Mouse (Mus musculus) heart, adult 11 months (tissue): ENCODE measurements around the gene Sugct.

Source experiments
- DNase-seq: peaks from one replicate; pipeline ENCODE4 v3.0.0; 2022

Gene Sugct

GRCm38 (mm10) chr13:17028595-17028994, 666.8 kb downstream of the Sugct start:
- DNase-seq: no peak

DNA sequence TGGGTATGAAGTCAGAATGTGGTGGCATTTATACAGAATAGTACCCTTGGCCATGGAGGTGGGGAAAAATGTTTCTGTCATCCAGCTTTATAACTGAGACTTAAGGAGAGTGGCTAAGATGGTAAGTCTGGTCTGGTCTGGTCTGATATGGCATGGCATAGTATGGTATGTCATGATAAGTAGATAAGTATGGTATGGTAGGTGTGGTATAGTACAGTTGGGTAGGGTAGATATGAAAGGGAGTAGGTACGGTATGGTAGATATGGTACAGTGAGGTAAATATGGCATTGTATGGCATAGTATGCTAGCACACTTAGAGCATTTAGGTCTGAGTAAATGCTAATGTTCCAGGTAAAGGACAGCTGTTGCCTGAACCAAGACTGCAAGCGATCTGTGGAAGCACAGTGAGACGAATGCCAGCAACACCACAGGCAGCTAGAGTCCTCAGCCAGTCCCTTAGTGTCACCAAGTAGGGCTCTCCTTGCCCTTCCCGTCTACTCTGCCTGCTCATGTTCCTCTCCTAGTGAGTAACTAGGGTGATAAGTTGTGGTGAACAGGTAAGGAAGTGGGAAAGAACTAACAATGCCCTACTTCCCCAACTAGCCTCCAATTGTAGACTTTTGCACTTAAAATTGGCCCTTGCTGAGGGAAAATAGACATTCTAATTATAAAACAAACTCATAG, 667.4 kb downstream of the Sugct start:
- no peak for DNase-seq

DNA sequence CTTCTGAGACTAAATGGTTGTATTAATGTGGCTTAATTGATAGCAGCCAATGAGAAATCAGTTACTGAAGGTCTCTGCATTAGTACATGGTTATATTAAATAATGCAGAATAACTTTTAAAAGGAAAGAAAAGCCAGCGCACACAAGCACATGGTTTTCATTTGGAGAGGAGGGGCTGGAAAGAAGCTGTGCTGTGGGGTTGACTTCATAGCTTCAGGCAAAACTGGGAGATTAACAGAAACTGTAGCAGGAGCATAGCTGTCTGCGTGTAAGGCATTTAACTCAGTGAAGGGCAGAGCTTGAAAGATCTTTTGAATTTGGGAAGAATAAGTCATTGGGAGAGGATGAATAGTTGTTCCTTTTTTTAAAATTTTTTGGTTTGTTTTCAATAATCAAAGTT, 668.4 kb downstream of the Sugct start:
- no peak for DNase-seq

DNA sequence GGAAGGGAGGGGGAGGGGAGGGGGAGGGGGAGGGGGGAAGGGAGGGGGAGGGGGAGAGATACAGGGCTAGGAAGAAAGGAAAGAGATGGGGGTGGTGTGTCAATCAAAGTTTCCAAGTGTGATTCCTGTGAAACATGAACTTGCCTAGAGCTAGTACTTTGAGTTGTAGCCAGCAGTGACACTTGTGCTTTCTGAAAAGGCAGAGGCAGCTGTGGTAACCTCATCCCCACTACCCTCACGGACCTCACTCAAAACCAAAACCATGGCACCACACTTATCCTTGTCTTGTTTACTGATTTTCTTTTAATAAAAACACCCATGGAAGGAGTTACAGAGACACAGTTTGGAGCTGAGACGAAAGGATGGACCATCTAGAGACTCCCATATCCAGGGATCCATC, 698.9 kb downstream of the Sugct start:
- no peak for DNase-seq

GRCm38 (mm10) chr13:16995321-16995720, 700.0 kb downstream of the Sugct start:
- DNase-seq: no peak

DNA sequence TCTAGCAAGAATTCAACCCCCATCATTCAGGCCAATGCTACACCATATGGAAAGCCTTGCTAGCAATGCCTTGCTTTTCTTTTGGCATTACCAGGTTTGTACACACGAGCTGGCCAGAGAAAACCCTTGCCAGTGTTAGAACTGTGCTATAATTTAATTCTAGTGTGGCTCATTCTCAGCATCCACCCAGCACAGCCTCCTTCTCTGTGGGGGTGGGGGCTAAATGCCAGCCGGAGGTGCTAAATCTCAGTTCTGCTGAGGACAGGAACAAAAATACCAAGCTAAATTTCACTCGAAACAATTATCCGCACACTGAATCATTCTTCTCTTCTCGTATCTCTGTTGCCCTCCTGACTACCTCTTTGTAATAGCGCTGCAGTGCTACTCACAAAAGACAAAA, 717.6 kb downstream of the Sugct start:
- no peak for DNase-seq

- DNase-seq: no peak
Measured at GRCm38 (mm10) chr13:16971277-16971676, 724.1 kb downstream of the Sugct start.

- no peak for DNase-seq
Measured at GRCm38 (mm10) chr13:16968995-16969394, 726.4 kb downstream of the Sugct start.

- DNase-seq: no peak
Measured at GRCm38 (mm10) chr13:16964823-16965475, 730.4 kb downstream of the Sugct start.

DNA sequence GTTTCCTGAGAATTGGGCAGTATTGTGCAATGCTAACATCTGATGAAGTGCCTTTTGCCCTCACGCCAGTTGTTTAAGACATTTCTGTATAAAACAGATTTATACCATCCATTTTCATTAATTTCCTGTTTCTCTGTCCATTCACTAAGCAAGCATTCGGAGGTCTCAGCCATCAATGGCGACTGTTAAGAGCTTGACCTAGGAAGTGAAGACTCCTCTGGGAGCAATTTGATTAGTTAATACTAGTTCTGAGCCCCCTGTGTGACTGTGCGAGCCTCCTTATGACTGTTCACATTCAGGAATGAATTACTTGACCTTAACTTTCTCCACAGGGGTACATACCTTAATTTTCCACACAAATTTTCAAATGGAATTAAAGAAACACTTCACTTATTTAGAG, 743.3 kb downstream of the Sugct start:
- DNase-seq: no peak

- DNase-seq: no peak
Measured at GRCm38 (mm10) chr13:16939466-16939811, 755.9 kb downstream of the Sugct start.

DNA sequence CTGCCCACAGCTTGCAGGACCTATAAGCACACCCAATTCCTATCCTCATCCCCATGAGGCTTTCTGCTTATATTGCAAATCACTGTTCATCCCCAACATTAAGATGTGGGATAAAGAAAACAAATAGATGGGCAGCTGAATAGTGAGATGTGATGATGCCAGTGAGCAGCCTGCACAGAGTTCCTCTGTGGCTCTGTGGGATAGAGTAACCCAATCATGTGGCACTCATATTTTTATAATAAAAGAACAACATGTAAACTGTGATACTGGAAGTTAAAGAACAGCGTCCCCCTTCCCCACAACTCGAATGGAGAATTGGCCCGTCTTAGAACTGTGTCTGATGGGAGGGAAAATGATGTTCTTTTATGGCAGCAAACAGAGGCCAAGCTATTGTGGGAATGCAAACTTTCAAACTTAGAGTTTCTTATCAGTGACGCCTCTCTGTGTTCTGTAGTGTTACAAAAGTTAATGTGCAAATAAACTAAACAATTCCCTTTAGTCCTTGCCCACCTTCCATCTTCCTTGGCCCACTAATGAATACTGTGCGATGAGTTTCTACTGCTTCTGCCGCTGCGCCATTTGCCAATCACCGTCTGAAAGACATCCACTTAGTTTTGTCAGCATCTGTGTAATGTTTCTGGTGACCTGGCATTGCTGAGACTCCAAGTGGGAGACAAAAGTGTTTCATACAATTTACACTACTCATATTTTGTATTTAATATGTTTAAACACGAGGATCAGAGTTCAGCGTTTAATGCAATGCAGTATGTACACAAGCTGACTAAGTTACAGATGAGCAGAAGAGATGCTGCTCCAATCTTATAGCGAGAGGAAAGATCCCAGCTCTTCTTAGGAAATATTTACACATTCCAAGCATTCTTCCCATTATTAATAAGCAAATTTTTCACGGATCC, 756.5 kb downstream of the Sugct start:
- no peak for DNase-seq

- peak; percentile 95 for DNase-seq
Measured at GRCm38 (mm10) chr13:16937422-16938202, 757.7 kb downstream of the Sugct start.

GRCm38 (mm10) chr13:16935029-16935428, 760.3 kb downstream of the Sugct start:
- no peak for DNase-seq

DNA sequence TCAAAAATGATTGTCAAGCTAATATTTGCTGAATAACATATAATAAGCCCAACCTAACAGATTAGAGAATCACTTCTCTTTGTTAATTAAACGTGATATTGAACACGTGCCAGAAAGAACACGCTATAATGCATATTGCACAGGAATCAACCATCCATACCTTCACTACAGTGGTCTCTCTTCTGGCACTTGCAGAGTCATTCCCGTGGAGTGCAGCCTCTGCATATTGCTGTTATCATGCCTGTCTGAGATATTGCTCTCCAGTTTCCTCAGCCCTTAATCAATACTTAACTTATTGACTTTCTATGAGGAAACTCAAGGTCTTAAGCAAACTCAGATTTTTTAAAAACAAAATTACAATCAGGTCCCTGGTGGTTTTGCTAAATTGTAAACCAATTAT, 761.8 kb downstream of the Sugct start:
- DNase-seq: no peak

DNA sequence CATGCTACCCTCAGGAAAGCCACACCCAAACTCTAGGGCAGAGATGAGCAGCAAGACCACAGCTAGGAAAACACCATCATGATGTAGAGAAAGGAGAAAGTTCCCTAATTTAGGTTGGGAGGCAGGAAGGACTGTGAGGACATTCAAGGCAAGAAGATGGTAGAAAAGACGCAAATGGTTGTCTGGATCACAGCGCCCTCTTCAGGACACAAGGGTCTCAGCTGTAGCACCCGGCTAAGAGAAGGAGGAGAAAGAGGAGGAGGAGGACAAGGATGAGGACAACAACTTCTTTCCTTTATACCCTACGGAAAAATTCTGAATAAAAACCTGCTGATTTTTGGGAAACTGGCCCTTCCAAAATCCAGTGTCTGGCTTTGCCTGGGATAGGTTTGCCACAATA, 774.0 kb downstream of the Sugct start:
- no peak for DNase-seq

DNA sequence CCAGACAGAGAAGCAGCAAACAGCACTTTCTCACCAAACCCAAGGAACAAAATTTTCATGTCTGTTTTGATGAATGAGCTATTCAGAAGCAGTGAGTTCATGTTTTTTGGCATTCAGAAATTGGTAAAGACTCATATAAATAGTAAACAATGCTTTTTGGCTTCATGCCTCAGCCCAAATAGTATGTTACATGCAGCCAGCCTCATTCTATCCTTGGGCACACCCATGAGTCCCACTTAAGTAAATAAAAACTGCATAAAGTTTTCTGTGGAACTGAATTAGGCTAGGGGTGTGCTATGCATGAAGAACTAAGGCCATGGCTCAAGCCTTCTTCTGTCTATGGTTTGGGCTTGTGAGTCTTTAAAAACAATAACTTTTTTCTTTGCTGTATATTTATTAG, 779.7 kb downstream of the Sugct start:
- DNase-seq: no peak

- no peak for DNase-seq
Measured at GRCm38 (mm10) chr13:16912214-16912613, 783.1 kb downstream of the Sugct start.

- DNase-seq: no peak
Measured at GRCm38 (mm10) chr13:16906974-16907373, 788.4 kb downstream of the Sugct start.

DNA sequence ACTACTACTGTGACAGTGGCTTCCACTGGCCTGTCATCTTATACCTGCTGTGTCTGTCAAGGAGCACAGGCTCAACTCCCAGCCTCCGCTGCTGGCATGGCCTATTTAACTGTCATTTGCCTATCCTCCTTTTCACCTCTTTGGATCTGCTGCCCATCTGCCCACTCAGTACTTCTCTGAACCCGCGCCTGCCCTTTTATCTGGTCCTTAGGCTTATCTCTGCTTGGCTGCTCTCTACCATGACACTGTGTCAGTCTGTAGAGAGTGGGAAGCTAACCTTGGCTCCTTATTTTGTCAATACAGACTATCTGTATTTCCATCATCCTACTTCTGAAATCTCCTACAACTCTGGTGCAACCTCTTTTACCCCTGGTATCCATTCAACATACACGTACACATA, 793.9 kb downstream of the Sugct start:
- DNase-seq: no peak

DNA sequence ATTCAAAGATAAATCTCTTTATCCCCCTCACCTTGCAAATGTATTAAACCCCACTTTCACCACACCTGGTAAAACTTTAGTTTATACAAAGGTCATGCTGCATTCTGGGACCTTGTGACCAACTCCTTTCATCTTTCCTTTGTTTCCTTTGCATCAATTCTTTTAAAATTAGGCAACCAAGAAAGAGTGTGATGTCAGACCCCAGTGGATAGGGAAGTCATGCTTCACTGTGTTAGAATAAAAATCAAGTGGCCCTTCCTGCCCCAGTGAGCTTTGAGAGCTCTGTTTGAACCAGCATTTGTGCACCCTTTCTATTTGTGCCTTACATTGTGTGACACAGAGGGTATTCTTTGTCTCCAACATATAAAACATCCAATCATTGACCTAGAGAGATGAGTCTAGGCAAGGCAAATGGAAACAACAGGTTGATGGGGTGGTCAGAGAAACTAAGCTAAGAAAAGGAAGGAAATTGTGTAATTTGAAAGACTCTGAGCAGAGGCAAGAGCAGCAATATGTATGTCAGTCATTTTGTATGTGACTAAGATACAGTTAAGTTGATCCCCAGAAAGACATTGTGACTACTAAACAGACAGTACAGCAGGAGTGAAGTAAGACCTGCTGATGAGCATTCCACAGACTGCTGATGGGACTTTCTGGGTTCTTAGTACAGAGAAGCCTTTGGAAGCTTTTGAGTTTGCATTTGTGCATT, 797.1 kb downstream of the Sugct start:
- DNase-seq: no peak

GRCm38 (mm10) chr13:16878056-16878455, 817.3 kb downstream of the Sugct start:
- DNase-seq: no peak
